Mouse (Mus musculus) liver, embryonic 14.5 days (tissue): ENCODE data around the gene Mrpl3.

Source experiments
- CTCF ChIP-seq: IDR thresholded peaks from 2 replicates; pipeline ENCODE4 v1.5.1; 2016; ENCODE audit warnings: antibody characterized with exemption, low read depth, control low read depth
- EP300 ChIP-seq: IDR thresholded peaks from 2 replicates; pipeline ENCODE4 v1.6.1; 2016; ENCODE audit warnings: antibody characterized with exemption, low read depth

DNA sequence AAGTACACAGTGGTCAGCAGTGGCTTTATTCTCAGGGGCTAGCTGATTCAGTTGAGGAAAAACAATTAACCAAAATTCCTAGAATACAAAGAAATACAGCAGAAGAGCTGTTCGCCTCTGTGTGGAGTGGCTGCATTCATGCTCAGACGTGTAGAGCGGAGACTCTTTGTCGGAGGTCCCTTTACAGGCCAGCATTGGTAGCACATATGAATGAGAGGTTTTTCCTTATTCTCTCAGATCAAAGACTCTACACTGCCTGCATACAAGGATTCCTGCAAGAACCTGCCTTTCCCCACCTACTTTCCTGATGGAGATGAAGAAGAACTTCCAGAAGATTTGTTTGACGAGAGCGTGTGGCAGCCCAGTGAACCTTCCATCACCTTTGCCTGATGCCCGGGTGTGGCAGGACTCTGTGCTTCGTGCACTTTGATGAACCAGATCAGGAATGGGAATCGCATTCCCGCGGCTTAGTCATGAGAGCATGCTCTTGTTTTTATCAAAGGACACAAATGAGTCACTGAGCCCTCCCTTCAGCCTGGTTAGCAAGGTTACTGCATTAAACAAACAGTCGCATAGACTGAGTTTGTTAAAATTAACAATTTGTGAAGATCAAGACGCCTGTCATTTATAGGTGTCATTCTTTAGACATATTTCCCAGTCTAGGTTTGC lies 23.9 kb downstream of the Mrpl3 start:
- TF ChIP-seq EP300 (no peak), CTCF (no peak)
